Mouse (Mus musculus): ENCODE data around the gene Mrpl49. TPM values are rescaled to one million over a fixed set of nuclear protein-coding genes. Genes with fewer than 3 reads are reported as not detected.

Gene Mrpl49
- polyA plus RNA-seq, 1 experiment from 2014 or later, result 37.4 TPM

GRCm38 (mm10) chr19:6069851-6070250 is 12.3 kb upstream of the Mrpl49 start:
- no peak for ATAC-seq (ENCODE audit: low read depth)
- Histone ChIP-seq H3K4me3 (ENCODE audit: low read depth, low read length) (no peak overlapping the region), H3K4me2 (ENCODE audit: low read depth, low read length) (no peak overlapping the region), H3K9ac (ENCODE audit: low read depth, low read length) (no peak overlapping the region), H3K27ac (ENCODE audit: low read length) (no peak overlapping the region), H3K9me3 (replicated peaks; ENCODE audit: control insufficient read depth, low read length) (no peaks in the 10 kb centered on the region), H3K27me3 (ENCODE audit: control insufficient read depth, insufficient read depth, low read depth, low read length) (no peaks in the 10 kb centered on the region), H3K4me1 (ENCODE audit: control insufficient read depth, low read depth, low read length) (peaks cover 22% of the 10 kb centered on the region), H3K36me3 (ENCODE audit: control insufficient read depth, insufficient read depth) (peaks cover 3% of the 10 kb centered on the region)
- 66% methylated on average over 10 of the region's 10 CpGs for WGBS (ENCODE audit: insufficient replicate concordance)

GRCm38 (mm10) chr19:6068951-6069350 is 11.4 kb upstream of the Mrpl49 start:
- Histone ChIP-seq H3K4me3 (ENCODE audit: low read depth, low read length) (no peak overlapping the region), H3K9me3 (replicated peaks; ENCODE audit: control insufficient read depth, low read length) (no peaks in the 10 kb centered on the region), H3K27ac (ENCODE audit: low read length) (no peak overlapping the region), H3K9ac (ENCODE audit: low read depth, low read length) (no peak overlapping the region), H3K4me2 (ENCODE audit: low read depth, low read length) (no peak overlapping the region), H3K36me3 (ENCODE audit: control insufficient read depth, insufficient read depth) (peaks cover 3% of the 10 kb centered on the region), H3K27me3 (ENCODE audit: control insufficient read depth, insufficient read depth, low read depth, low read length) (no peaks in the 10 kb centered on the region), H3K4me1 (ENCODE audit: control insufficient read depth, low read depth, low read length) (peaks cover 22% of the 10 kb centered on the region)
- ATAC-seq (ENCODE audit: low read depth), result no peak
- WGBS (ENCODE audit: insufficient replicate concordance), result 76% methylated on average over 4 of the region's 4 CpGs

GRCm38 (mm10) chr19:6067724-6068415 is 10.3 kb upstream of the Mrpl49 start, which contains the start of gene Tm7sf2:
Tm7sf2 (minus strand) TSS chr19:6068373.
- ATAC-seq (ENCODE audit: low read depth), result peak; percentile 94

GRCm38 (mm10) chr19:6067011-6067723 is 9.6 kb upstream of the Mrpl49 start:
- H3K9ac ChIP-seq (ENCODE audit: low read depth, low read length), result peak overlapping the region; percentile 75
- peaks cover 30% of the 10 kb centered on the region for H3K4me1 ChIP-seq (ENCODE audit: control insufficient read depth, low read depth, low read length)
- no peaks in the 10 kb centered on the region for H3K9me3 ChIP-seq (replicated peaks; ENCODE audit: control insufficient read depth, low read length)
- under 1% methylated on average over 30 of the region's 30 CpGs for WGBS (ENCODE audit: insufficient replicate concordance)
- H3K4me3 ChIP-seq (ENCODE audit: low read depth, low read length), result peak overlapping the region; percentile 66
- H3K27ac ChIP-seq (ENCODE audit: low read length), result peak overlapping the region; percentile 70
- H3K27me3 ChIP-seq (ENCODE audit: control insufficient read depth, insufficient read depth, low read depth, low read length), result no peaks in the 10 kb centered on the region
- H3K4me2 ChIP-seq (ENCODE audit: low read depth, low read length), result peak overlapping the region; percentile 94
- ATAC-seq (ENCODE audit: low read depth), result peak; percentile 64
- no peaks in the 10 kb centered on the region; the same call in 1 of the 2 replicates for H3K36me3 ChIP-seq (ENCODE audit: control insufficient read depth, insufficient read depth)

More at GRCm38 (mm10) chr19:6067724-6068415, 10.3 kb upstream of the Mrpl49 start, which contains the start of gene Tm7sf2:
- no peaks in the 10 kb centered on the region; the same call in 1 of the 2 replicates for H3K36me3 ChIP-seq (ENCODE audit: control insufficient read depth, insufficient read depth)
- peak within 1 kb of the TSS; percentile 66 for H3K4me3 ChIP-seq (ENCODE audit: low read depth, low read length)
- peak within 1 kb of the TSS; percentile 75 for H3K9ac ChIP-seq (ENCODE audit: low read depth, low read length)
- H3K4me2 ChIP-seq (ENCODE audit: low read depth, low read length), result peak within 1 kb of the TSS; percentile 94
- H3K27me3 ChIP-seq (ENCODE audit: control insufficient read depth, insufficient read depth, low read depth, low read length), result no peaks in the 10 kb centered on the region
- H3K4me1 ChIP-seq (ENCODE audit: control insufficient read depth, low read depth, low read length), result peaks cover 23% of the 10 kb centered on the region
- 14% methylated on average over 33 of the region's 33 CpGs for WGBS (ENCODE audit: insufficient replicate concordance)
- H3K9me3 ChIP-seq (replicated peaks; ENCODE audit: control insufficient read depth, low read length), result no peaks in the 10 kb centered on the region
- peak within 1 kb of the TSS; percentile 70 for H3K27ac ChIP-seq (ENCODE audit: low read length)

- Histone ChIP-seq H3K9ac (ENCODE audit: low read depth, low read length) (peak overlapping the region; percentile 75), H3K9me3 (replicated peaks; ENCODE audit: control insufficient read depth, low read length) (no peaks in the 10 kb centered on the region), H3K36me3 (ENCODE audit: control insufficient read depth, insufficient read depth) (no peaks in the 10 kb centered on the region; the same call in 1 of the 2 replicates), H3K27ac (ENCODE audit: low read length) (no peak overlapping the region; the same call in 1 of the 2 replicates), H3K4me3 (ENCODE audit: low read depth, low read length) (peak overlapping the region; percentile 66), H3K27me3 (ENCODE audit: control insufficient read depth, insufficient read depth, low read depth, low read length) (no peaks in the 10 kb centered on the region), H3K4me1 (ENCODE audit: control insufficient read depth, low read depth, low read length) (peaks cover 35% of the 10 kb centered on the region), H3K4me2 (ENCODE audit: low read depth, low read length) (peak overlapping the region; percentile 94)
- WGBS (ENCODE audit: insufficient replicate concordance), result 43% methylated on average over 5 of the region's 5 CpGs
- ATAC-seq (ENCODE audit: low read depth), result no peak
Observed at GRCm38 (mm10) chr19:6066571-6066970, 9.0 kb upstream of the Mrpl49 start.

- H3K4me3 ChIP-seq (ENCODE audit: low read depth, low read length), result no peak overlapping the region
- 84% methylated on average over 6 of the region's 6 CpGs for WGBS (ENCODE audit: insufficient replicate concordance)
Observed at GRCm38 (mm10) chr19:6063081-6063480, 5.5 kb upstream of the Mrpl49 start.

GRCm38 (mm10) chr19:6062418-6062817 is 4.8 kb upstream of the Mrpl49 start:
- H3K27me3 ChIP-seq (ENCODE audit: control insufficient read depth, insufficient read depth, low read depth, low read length), result no peaks in the 10 kb centered on the region
- peak overlapping the region; percentile 97 for H3K27ac ChIP-seq (ENCODE audit: low read length)
- H3K36me3 ChIP-seq (ENCODE audit: control insufficient read depth, insufficient read depth), result peaks cover 11% of the 10 kb centered on the region
- peaks cover 38% of the 10 kb centered on the region for H3K4me1 ChIP-seq (ENCODE audit: control insufficient read depth, low read depth, low read length)
- peak overlapping the region; percentile 79 for H3K9ac ChIP-seq (ENCODE audit: low read depth, low read length)
- H3K4me2 ChIP-seq (ENCODE audit: low read depth, low read length), result peak overlapping the region; percentile 99
- peak; percentile 11; the same call in 1 of the 2 replicates for ATAC-seq (ENCODE audit: low read depth)
- WGBS (ENCODE audit: insufficient replicate concordance), result 42% methylated on average over 5 of the region's 5 CpGs
- no peaks in the 10 kb centered on the region for H3K9me3 ChIP-seq (replicated peaks; ENCODE audit: control insufficient read depth, low read length)
- peak overlapping the region; percentile 79 for H3K4me3 ChIP-seq (ENCODE audit: low read depth, low read length)

More at GRCm38 (mm10) chr19:6063081-6063480, 5.5 kb upstream of the Mrpl49 start:
- ATAC-seq (ENCODE audit: low read depth), result no peak
- H3K4me2 ChIP-seq (ENCODE audit: low read depth, low read length), result 0 out of 2 replicates have a peak overlapping the region, but pooled peaks have one; percentile 99
- H3K4me1 ChIP-seq (ENCODE audit: control insufficient read depth, low read depth, low read length), result peaks cover 43% of the 10 kb centered on the region
- peaks cover 11% of the 10 kb centered on the region for H3K36me3 ChIP-seq (ENCODE audit: control insufficient read depth, insufficient read depth)
- H3K9ac ChIP-seq (ENCODE audit: low read depth, low read length), result no peak overlapping the region
- no peaks in the 10 kb centered on the region for H3K9me3 ChIP-seq (replicated peaks; ENCODE audit: control insufficient read depth, low read length)
- peak overlapping the region; percentile 97; the same call in 1 of the 2 replicates for H3K27ac ChIP-seq (ENCODE audit: low read length)
- no peaks in the 10 kb centered on the region for H3K27me3 ChIP-seq (ENCODE audit: control insufficient read depth, insufficient read depth, low read depth, low read length)

GRCm38 (mm10) chr19:6061641-6062302 is 4.2 kb upstream of the Mrpl49 start:
- peaks cover 11% of the 10 kb centered on the region for H3K36me3 ChIP-seq (ENCODE audit: control insufficient read depth, insufficient read depth)
- no peaks in the 10 kb centered on the region for H3K27me3 ChIP-seq (ENCODE audit: control insufficient read depth, insufficient read depth, low read depth, low read length)
- H3K9me3 ChIP-seq (replicated peaks; ENCODE audit: control insufficient read depth, low read length), result no peaks in the 10 kb centered on the region
- peak overlapping the region; percentile 79 for H3K4me3 ChIP-seq (ENCODE audit: low read depth, low read length)
- H3K9ac ChIP-seq (ENCODE audit: low read depth, low read length), result peak overlapping the region; percentile 79
- ATAC-seq (ENCODE audit: low read depth), result peak; percentile 6; the same call in 1 of the 2 replicates
- peaks cover 35% of the 10 kb centered on the region for H3K4me1 ChIP-seq (ENCODE audit: control insufficient read depth, low read depth, low read length)
- peak overlapping the region; percentile 97 for H3K27ac ChIP-seq (ENCODE audit: low read length)
- WGBS (ENCODE audit: insufficient replicate concordance), result under 1% methylated on average over 44 of the region's 44 CpGs
- peak overlapping the region; percentile 99 for H3K4me2 ChIP-seq (ENCODE audit: low read depth, low read length)

All from liver, embryonic 16.5 days (tissue).